Mouse (Mus musculus): ENCODE data around the gene D430041D05Rik.

- no peak for TF ChIP-seq CTCF (conservative IDR thresholded peaks at IDR 0.05; ENCODE audit: low read length)
- TF ChIP-seq NANOG (IDR thresholded peaks at IDR 0.05; ENCODE audit: borderline replicate concordance, low read length), result no peak
Observed at GRCm38 (mm10) chr2:104167765-104168164, 243.0 kb downstream of the D430041D05Rik start.
